9 mouse cellular contexts compared by ENCODE assay signal in the genomic region with DNA sequence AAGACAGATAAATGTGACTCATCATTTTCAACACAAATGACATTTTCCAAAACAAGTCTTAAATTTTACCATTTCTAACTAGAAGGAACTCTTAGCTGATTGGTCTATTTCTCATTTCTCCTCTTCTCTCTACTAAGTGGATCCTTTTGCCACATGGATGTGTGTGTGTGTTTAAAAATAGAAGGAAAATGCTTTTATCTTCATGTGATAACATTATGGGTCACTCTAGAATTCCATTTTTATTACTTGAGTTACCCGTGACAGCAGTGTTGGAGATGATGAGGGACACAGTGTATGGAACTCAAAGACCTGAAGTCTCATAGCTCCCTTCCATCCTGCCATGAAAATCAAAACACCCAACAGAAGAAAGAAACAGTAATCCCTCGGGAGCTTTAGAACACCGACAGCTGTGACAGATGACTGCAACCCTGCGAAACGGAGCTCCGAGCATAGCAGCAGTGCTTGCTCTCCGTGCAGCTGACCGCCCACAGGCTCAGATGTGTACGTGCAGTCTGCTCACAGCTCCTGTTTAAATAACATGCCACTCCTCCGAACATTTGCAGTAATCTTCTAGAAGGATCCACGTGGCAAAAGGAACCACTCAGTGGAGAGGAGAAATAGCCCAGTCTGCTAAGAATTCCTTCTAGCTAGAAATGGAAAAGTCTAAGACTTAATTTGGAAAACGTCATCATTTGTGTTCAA. TPM values are rescaled to one million over a fixed set of nuclear protein-coding genes. Genes with fewer than 3 reads are reported as not detected.
DNase-seq lines count a peak whose midpoint lies in the region; ATAC-seq and TF ChIP-seq lines count a peak whose summit lies in the region.
"Had no signal": no experiment of that assay in that cellular context is flagged by ENCODE, and none has a peak within 500 bp of the region (broad histone marks: within the 10 kb centered on the region; RNA-seq: fewer than 3 reads in every experiment).

No protein-coding gene starts in this region.

- H3K36me3 ChIP-seq in heart, adult 2 months (ENCODE audit: control insufficient read depth, insufficient read depth, low read length): no peaks in the 10 kb centered on the region
- H3K36me3 ChIP-seq in heart, embryonic 16.5 days (ENCODE audit: control insufficient read depth, insufficient read depth): no peaks in the 10 kb centered on the region
- H3K36me3 ChIP-seq in limb, embryonic 12.5 days: no peaks in the 10 kb centered on the region

- no peaks in the 10 kb centered on the region for H3K79me2 ChIP-seq in heart, adult 2 months (replicated peaks; ENCODE audit: control insufficient read depth, insufficient read depth, low read length)

- ATAC-seq in heart, embryonic 16.5 days (replicated peaks; ENCODE audit: extremely low read depth, insufficient read depth, low FRiP score): peak; percentile 90
- ATAC-seq in limb, embryonic 12.5 days (ENCODE audit: insufficient number of reproducible peaks, insufficient read depth, low FRiP score, low TSS enrichment, low read depth): peak; percentile 42; the same call in 1 of the 2 replicates
- ATAC-seq in granulocyte monocyte progenitor cell, adult 5-6 weeks (replicated peaks; ENCODE audit: poor library complexity, severe bottlenecking): no peak

- no peak for TF ChIP-seq EP300 in heart, adult 2 months (IDR thresholded peaks at IDR 0.05; ENCODE audit: insufficient read depth, low read depth, low read length)

- WGBS in heart, adult 2 months: 10% methylated on average over 12 of the region's 12 CpGs
- 11% methylated on average over 12 of the region's 12 CpGs for WGBS in heart, embryonic 16.5 days
- 27% methylated on average over 12 of the region's 12 CpGs for WGBS in limb, embryonic 12.5 days

- no peak for DNase-seq in heart, adult 2 months
- DNase-seq in heart, postnatal 36 days: no peak
- peak; percentile 20 for DNase-seq in NIH3T3 (ENCODE audit: low read depth)
- peak; percentile 65 to 81 for DNase-seq in right cerebral cortex, postnatal 10 days (ENCODE audit: low spot score in 2 of 2)
- DNase-seq in ovary, postnatal 10 days (ENCODE audit: low spot score): no peak

- H3K27ac ChIP-seq in heart, adult 2 months: no peak overlapping the region
- peak overlapping the region; percentile 91 for H3K27ac ChIP-seq in heart, embryonic 16.5 days (ENCODE audit: low read length)
- H3K27ac ChIP-seq in limb, embryonic 12.5 days: no peak overlapping the region

- no peaks in the 10 kb centered on the region for H3K27me3 ChIP-seq in heart, adult 2 months (ENCODE audit: control insufficient read depth, insufficient read depth, low read length)
- no peaks in the 10 kb centered on the region for H3K27me3 ChIP-seq in heart, embryonic 16.5 days (ENCODE audit: control insufficient read depth, insufficient read depth, low read length)
- no peaks in the 10 kb centered on the region for H3K27me3 ChIP-seq in limb, embryonic 12.5 days

- no peak overlapping the region; the same call in 1 of the 2 replicates for H3K9ac ChIP-seq in heart, adult 2 months (ENCODE audit: low read depth, low read length)
- H3K9ac ChIP-seq in heart, embryonic 16.5 days (ENCODE audit: low read length): 0 out of 2 replicates have a peak overlapping the region, but pooled peaks have one; percentile 42
- no peak overlapping the region for H3K9ac ChIP-seq in limb, embryonic 12.5 days (replicated peaks)

- H3K4me3 ChIP-seq in heart, adult 2 months: no peak overlapping the region
- H3K4me3 ChIP-seq in heart, embryonic 16.5 days (ENCODE audit: low read length): peak overlapping the region; percentile 27; the same call in 1 of the 2 replicates
- H3K4me3 ChIP-seq in limb, embryonic 12.5 days (replicated peaks): no peak overlapping the region

- H3K9me3 ChIP-seq in heart, embryonic 16.5 days (replicated peaks; ENCODE audit: control insufficient read depth, low read length): no peaks in the 10 kb centered on the region
- peaks cover 9% of the 10 kb centered on the region; the same call in 1 of the 2 replicates for H3K9me3 ChIP-seq in limb, embryonic 12.5 days

- H3K4me1 ChIP-seq in heart, adult 2 months (ENCODE audit: control insufficient read depth, insufficient read depth, low read length): peaks cover 1% of the 10 kb centered on the region; the same call in 1 of the 2 replicates
- peaks cover 21% of the 10 kb centered on the region for H3K4me1 ChIP-seq in heart, embryonic 16.5 days (ENCODE audit: control insufficient read depth, insufficient read depth, low read length)
- H3K4me1 ChIP-seq in limb, embryonic 12.5 days (replicated peaks): peaks cover 18% of the 10 kb centered on the region

- intact Hi-C loops in heart, adult 2 months (cut with DNase I): no loop called here
- intact Hi-C loops in heart, postnatal 36 days (cut with DNase I): no loop called here

- peak; percentile 22; the same call in 1 of the 2 replicates for TF ChIP-seq CTCF in heart, adult 2 months (IDR thresholded peaks at IDR 0.05)

- H3K4me2 ChIP-seq in heart, embryonic 16.5 days (ENCODE audit: low read depth, low read length): peak overlapping the region; percentile 58
- no peak overlapping the region for H3K4me2 ChIP-seq in limb, embryonic 12.5 days

- no peak for TF ChIP-seq POLR2A in heart, adult 2 months (IDR thresholded peaks at IDR 0.05; ENCODE audit: insufficient read depth, low read depth, low read length)

RNA-seq across cellular contexts. Expression of a gene that starts 27.7 kb away (rescaled TPM):
- total RNA-seq in heart, adult 2 months (2021): 1 to 10 TPM; 5.8 to 5.9 TPM
- polyA plus RNA-seq in heart, adult 2 months (2012; rRNA removed): 3.2 and 6.7 TPM in 2 replicates
- 1 to 10 TPM; 4.3 to 4.7 TPM for total RNA-seq in heart, postnatal 36 days (2021)
- 0.79 and 0.83 TPM in 2 replicates for polyA plus RNA-seq in heart, embryonic 16.5 days (2015; fragmentation: Nextera tagmentation; extraction: Ambion mirVana)
- polyA plus RNA-seq in limb, embryonic 12.5 days (2016; fragmentation: Nextera tagmentation; extraction: Ambion mirVana): 0.35 and 0.48 TPM in 2 replicates
- total RNA-seq in granulocyte monocyte progenitor cell, adult 5-6 weeks (2014; fragmentation: Nextera tagmentation): not detected in 2 replicates
- total RNA-seq in granulocyte monocyte progenitor cell, adult 5-6 weeks (2017): not detected in 2 replicates

RNA-seq across cellular contexts. Expression of a gene that starts 31.3 kb away (rescaled TPM):
- total RNA-seq in heart, adult 2 months (2021): 100 to 1,000 TPM; 148 to 208 TPM
- polyA plus RNA-seq in heart, adult 2 months (2012; rRNA removed): 266 and 368 TPM in 2 replicates
- 100 to 1,000 TPM; 168 to 289 TPM for total RNA-seq in heart, postnatal 36 days (2021)
- 60.4 and 62.1 TPM in 2 replicates for polyA plus RNA-seq in heart, embryonic 16.5 days (2015; fragmentation: Nextera tagmentation; extraction: Ambion mirVana)
- 0.19 TPM in 2 replicates for polyA plus RNA-seq in limb, embryonic 12.5 days (2016; fragmentation: Nextera tagmentation; extraction: Ambion mirVana)
- total RNA-seq in granulocyte monocyte progenitor cell, adult 5-6 weeks (2014; fragmentation: Nextera tagmentation): not detected in 2 replicates
- not detected in 2 replicates for total RNA-seq in granulocyte monocyte progenitor cell, adult 5-6 weeks (2017)

RNA-seq across cellular contexts. Expression of a gene that starts 41.4 kb away (rescaled TPM):
- total RNA-seq in heart, adult 2 months (2021): not detected
- polyA plus RNA-seq in heart, adult 2 months (2012; rRNA removed): not detected in 2 replicates
- total RNA-seq in heart, postnatal 36 days (2021): not detected
- not detected in 2 replicates for polyA plus RNA-seq in heart, embryonic 16.5 days (2015; fragmentation: Nextera tagmentation; extraction: Ambion mirVana)
- polyA plus RNA-seq in limb, embryonic 12.5 days (2016; fragmentation: Nextera tagmentation; extraction: Ambion mirVana): not detected in 2 replicates
- total RNA-seq in granulocyte monocyte progenitor cell, adult 5-6 weeks (2014; fragmentation: Nextera tagmentation): not detected in 2 replicates
- total RNA-seq in granulocyte monocyte progenitor cell, adult 5-6 weeks (2017): not detected in 2 replicates
- polyA plus RNA-seq: gonadal fat pad, adult 2 months had no signal

RNA-seq across cellular contexts. Expression of a gene that starts 49.8 kb away (rescaled TPM):
- total RNA-seq in heart, adult 2 months (2021): 100 to 1,000 TPM; 123 to 129 TPM
- 50.4 and 93.0 TPM in 2 replicates for polyA plus RNA-seq in heart, adult 2 months (2012; rRNA removed)
- 100 to 1,000 TPM; 132 to 137 TPM for total RNA-seq in heart, postnatal 36 days (2021)
- 167 and 185 TPM in 2 replicates for polyA plus RNA-seq in heart, embryonic 16.5 days (2015; fragmentation: Nextera tagmentation; extraction: Ambion mirVana)
- polyA plus RNA-seq in limb, embryonic 12.5 days (2016; fragmentation: Nextera tagmentation; extraction: Ambion mirVana): 272 and 279 TPM in 2 replicates
- 387 and 450 TPM in 2 replicates for total RNA-seq in granulocyte monocyte progenitor cell, adult 5-6 weeks (2014; fragmentation: Nextera tagmentation)
- 517 and 619 TPM in 2 replicates for total RNA-seq in granulocyte monocyte progenitor cell, adult 5-6 weeks (2017)

Comparison
In these comparisons a context has a peak if more than half of its experiments do, and no peak if none do; other contexts are left out.
1. DNase-seq: peak in NIH3T3 (single experiment) and right cerebral cortex, postnatal 10 days (2 of 2); none in heart, adult 2 months (0 of 2), heart, postnatal 36 days (0 of 2) and ovary, postnatal 10 days (single experiment).
2. RNA of a gene that starts 27.7 kb away (total RNA-seq): 5.8 to 5.9 TPM in heart, adult 2 months and 4.3 to 4.7 TPM in heart, postnatal 36 days; not detected in granulocyte monocyte progenitor cell, adult 5-6 weeks; every median in the first group is over 4 times any median in the second.
3. RNA of a gene that starts 31.3 kb away (total RNA-seq): 168 to 289 TPM in heart, postnatal 36 days and 148 to 208 TPM in heart, adult 2 months; not detected in granulocyte monocyte progenitor cell, adult 5-6 weeks; every median in the first group is over 100 times any median in the second.